Mouse (Mus musculus) intestine, embryonic 15.5 days (tissue): Measurements from ENCODE around the gene Dpp8. TPM values are rescaled to one million over a fixed set of nuclear protein-coding genes. Genes with fewer than 3 reads are reported as not detected.
A peak's percentile ranks its signal among the peaks of the same experiment; 100 is the strongest.

ENCODE experiments used
- ATAC-seq: fragments of 200-750 bp; cut with Nextera tagmentation; 2 replicates; pipeline ENCODE4 v1.8.0; 2017; ENCODE audit warnings: moderate TSS enrichment, moderate library complexity
- H3K27ac ChIP-seq: fragments of 300-500 bp; sonication (generic); 2 replicates; pipeline ENCODE4 v1.5.1; 2015; ENCODE audit warnings: mild to moderate bottlenecking, inconsistent platforms
- H3K27me3 ChIP-seq: fragments of 300-500 bp; sonication (generic); replicated peaks from 2 replicates; pipeline ENCODE4 v1.6.1; 2015; ENCODE audit warnings: inconsistent platforms
- H3K36me3 ChIP-seq: fragments of 300-500 bp; sonication (generic); 2 replicates; pipeline ENCODE4 v1.6.1; 2015; ENCODE audit warnings: inconsistent platforms
- H3K4me1 ChIP-seq: fragments of 300-500 bp; sonication (generic); replicated peaks from 2 replicates; pipeline ENCODE4 v1.6.1; 2015; ENCODE audit warnings: inconsistent platforms
- H3K4me2 ChIP-seq: fragments of 300-500 bp; sonication (generic); replicated peaks from 2 replicates; pipeline ENCODE4 v1.6.1; 2015; ENCODE audit warnings: mild to moderate bottlenecking, inconsistent platforms
- H3K4me3 ChIP-seq: fragments of 300-500 bp; sonication (generic); replicated peaks from 2 replicates; pipeline ENCODE4 v1.5.1; 2015; ENCODE audit warnings: inconsistent platforms
- H3K9ac ChIP-seq: fragments of 300-500 bp; sonication (generic); 2 replicates; pipeline ENCODE4 v1.6.1; 2015; ENCODE audit warnings: inconsistent platforms
- H3K9me3 ChIP-seq: fragments of 300-500 bp; sonication (generic); 2 replicates; pipeline ENCODE4 v1.6.1; 2016; ENCODE audit warnings: inconsistent platforms
- WGBS: fragments of 180-500 bp; shearing (Covaris S2); methylation state at CpG from one replicate; pipeline ENCODE4 v1.1.7; 2015; 5-methylcytosine and 5-hydroxymethylcytosine counted together
- polyA plus RNA-seq: library from polyadenylated mRNA; unstranded; fragments of >200 nt; fragmentation: Nextera tagmentation; extraction: Ambion mirVana; gene quantifications from 2 replicates; pipeline ENCODE4 v1.2.1, GENCODE M21; 2015

Dpp8 gene
- polyA plus RNA-seq, 1 experiment from 2014 or later, result 33.1 TPM

- 3% methylated on average over 36 of the region's 36 CpGs for WGBS
- Histone ChIP-seq H3K4me3 (peak overlapping the region; percentile 93), H3K27ac (peak overlapping the region; percentile 96), H3K4me1 (peaks cover 32% of the 10 kb centered on the region), H3K27me3 (no peaks in the 10 kb centered on the region), H3K9me3 (no peaks in the 10 kb centered on the region; the same call in 1 of the 2 replicates), H3K36me3 (no peaks in the 10 kb centered on the region), H3K4me2 (peak overlapping the region; percentile 96), H3K9ac (peak overlapping the region; percentile 82)
- ATAC-seq, result peak; percentile 69
Observed at GRCm38 (mm10) chr9:65102377-65103172, 70.4 kb downstream of the Dpp8 start.

DNA sequence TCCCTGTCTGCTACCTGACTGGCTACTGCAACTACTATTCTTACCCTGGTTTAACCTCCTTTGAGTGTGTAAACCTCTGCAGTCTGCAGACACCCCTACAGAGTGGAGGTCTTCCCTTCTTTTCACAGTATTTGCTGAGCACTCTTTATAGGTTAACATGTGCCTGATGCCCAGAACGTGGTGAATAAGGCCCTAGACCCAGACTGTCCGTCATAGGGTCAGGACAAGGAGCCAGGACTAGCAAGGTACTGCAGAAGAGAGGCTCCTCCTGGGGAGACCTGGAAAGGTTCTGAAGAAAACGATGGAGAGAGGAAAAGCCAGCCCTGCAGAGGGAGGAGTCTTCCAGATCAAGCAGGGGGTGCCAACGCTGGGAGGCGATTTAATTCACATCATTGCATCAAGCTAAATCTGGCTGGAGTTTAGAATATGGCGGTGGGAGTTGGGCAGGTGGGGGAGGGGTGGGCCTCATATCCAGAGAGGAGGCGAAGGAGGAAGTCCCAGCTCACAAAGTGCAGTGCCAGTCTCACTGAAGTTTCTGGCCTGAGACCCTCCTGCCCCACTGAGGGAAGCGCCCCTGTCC is 71.0 kb downstream of the Dpp8 start:
- WGBS, result 34% methylated on average over 8 of the region's 8 CpGs
- H3K27ac ChIP-seq, result peak overlapping the region; percentile 96

DNA sequence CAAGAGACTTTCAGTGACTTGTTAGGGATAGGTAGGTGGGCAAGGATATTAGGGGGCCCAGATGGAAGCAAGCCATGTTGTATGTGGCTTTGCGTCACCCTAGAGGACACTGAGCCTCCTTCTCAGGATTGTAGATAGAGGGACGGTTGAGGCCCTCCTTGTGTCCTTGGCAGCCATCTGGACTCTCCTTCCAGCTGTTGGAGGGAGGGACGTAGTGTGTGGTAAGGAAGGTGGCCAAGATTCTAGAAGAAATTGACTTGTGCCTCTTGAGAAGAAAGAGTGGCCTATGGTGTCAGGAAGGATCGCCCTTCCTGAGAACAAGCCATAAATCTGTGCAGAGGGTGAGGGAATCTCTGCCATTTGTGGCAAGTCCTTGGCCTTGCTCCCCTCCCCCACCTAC is 74.6 kb downstream of the Dpp8 start:
- no peak overlapping the region for H3K9ac ChIP-seq
- no peaks in the 10 kb centered on the region for H3K9me3 ChIP-seq
- no peak for ATAC-seq
- no peak overlapping the region for H3K4me3 ChIP-seq
- peak overlapping the region; percentile 46 for H3K27ac ChIP-seq
- H3K36me3 ChIP-seq, result no peaks in the 10 kb centered on the region
- WGBS, result 51% methylated on average over 4 of the region's 4 CpGs
- no peaks in the 10 kb centered on the region for H3K27me3 ChIP-seq
- H3K4me1 ChIP-seq, result peaks cover 47% of the 10 kb centered on the region
- H3K4me2 ChIP-seq, result no peak overlapping the region

More for the DNA sequence above, 71.0 kb downstream of the Dpp8 start:
- Histone ChIP-seq H3K9ac (peak overlapping the region; percentile 82), H3K4me3 (peak overlapping the region; percentile 93), H3K36me3 (no peaks in the 10 kb centered on the region), H3K4me1 (peaks cover 35% of the 10 kb centered on the region), H3K27me3 (no peaks in the 10 kb centered on the region), H3K4me2 (peak overlapping the region; percentile 96), H3K9me3 (no peaks in the 10 kb centered on the region; the same call in 1 of the 2 replicates)
- no peak for ATAC-seq

DNA sequence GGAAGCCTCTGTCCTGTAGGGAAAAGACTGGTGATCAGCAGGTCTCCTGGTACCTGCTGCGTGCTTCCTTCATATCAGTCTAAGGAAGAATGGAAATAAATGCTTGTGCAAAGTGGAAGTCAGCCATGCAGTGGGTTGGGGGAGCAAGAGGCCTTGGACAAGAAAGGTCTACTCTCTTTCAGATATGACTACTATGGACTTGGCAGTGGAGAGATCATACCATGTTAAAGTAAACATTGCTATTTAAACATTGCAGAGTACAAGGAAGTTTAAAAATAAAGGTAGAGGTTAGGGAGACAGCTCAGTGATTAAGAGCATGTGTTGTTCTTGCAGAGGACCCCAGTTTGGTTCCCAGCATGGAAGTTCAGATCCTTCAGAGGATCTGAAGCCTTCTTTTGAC is 75.7 kb downstream of the Dpp8 start:
- ATAC-seq, result no peak
- WGBS, result 50% methylated on average over 1 of the region's 1 CpGs
- H3K36me3 ChIP-seq, result no peaks in the 10 kb centered on the region
- H3K4me1 ChIP-seq, result peaks cover 44% of the 10 kb centered on the region
- H3K27ac ChIP-seq, result peak overlapping the region; percentile 92; the same call in 1 of the 2 replicates
- no peak overlapping the region for H3K4me2 ChIP-seq
- H3K9me3 ChIP-seq, result no peaks in the 10 kb centered on the region
- no peak overlapping the region for H3K4me3 ChIP-seq
- no peaks in the 10 kb centered on the region for H3K27me3 ChIP-seq
- H3K9ac ChIP-seq, result no peak overlapping the region

- 17% methylated on average over 24 of the region's 24 CpGs for WGBS
- Histone ChIP-seq H3K4me3 (peak overlapping the region; percentile 21), H3K9me3 (no peaks in the 10 kb centered on the region), H3K27me3 (no peaks in the 10 kb centered on the region), H3K4me1 (peaks cover 30% of the 10 kb centered on the region), H3K27ac (peak overlapping the region; percentile 92), H3K4me2 (peak overlapping the region; percentile 61), H3K9ac (peak overlapping the region; percentile 49), H3K36me3 (0 out of 2 replicates have a peak, but pooled peaks cover 2% of the 10 kb centered on the region)
- peak; percentile 81 for ATAC-seq
Observed at GRCm38 (mm10) chr9:65109132-65110072, 77.2 kb downstream of the Dpp8 start.

DNA sequence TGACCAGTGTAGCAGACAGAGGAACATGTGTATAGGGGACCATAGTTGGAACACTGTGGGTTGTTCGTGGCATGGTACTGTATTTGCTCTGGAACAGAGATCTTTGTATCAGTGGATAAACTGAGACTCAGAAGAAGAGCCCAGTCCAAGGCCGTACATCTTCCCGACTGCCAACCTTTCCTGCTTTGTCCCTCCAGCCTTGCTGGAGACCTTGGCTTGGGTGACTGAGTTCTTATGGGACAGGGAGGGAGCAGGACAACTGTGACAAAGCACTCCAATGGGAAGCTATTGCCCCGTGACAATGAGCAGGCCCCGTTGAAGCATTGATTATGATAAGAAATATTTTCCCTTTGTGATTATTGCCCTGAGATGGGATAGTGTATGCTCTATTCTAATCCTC is 79.5 kb downstream of the Dpp8 start:
- Histone ChIP-seq H3K4me1 (peaks cover 25% of the 10 kb centered on the region), H3K9me3 (no peaks in the 10 kb centered on the region), H3K4me2 (no peak overlapping the region), H3K4me3 (no peak overlapping the region), H3K27me3 (no peaks in the 10 kb centered on the region), H3K27ac (no peak overlapping the region), H3K9ac (no peak overlapping the region), H3K36me3 (peaks cover 14% of the 10 kb centered on the region; the same call in 1 of the 2 replicates)
- WGBS, result 83% methylated on average over 5 of the region's 5 CpGs
- no peak for ATAC-seq

GRCm38 (mm10) chr9:65113694-65114093 is 81.5 kb downstream of the Dpp8 start:
- no peak for ATAC-seq
- no peak overlapping the region for H3K4me2 ChIP-seq
- no peaks in the 10 kb centered on the region for H3K9me3 ChIP-seq
- no peak overlapping the region for H3K27ac ChIP-seq
- WGBS, result 94% methylated on average over 2 of the region's 2 CpGs
- H3K4me3 ChIP-seq, result no peak overlapping the region
- H3K4me1 ChIP-seq, result peaks cover 14% of the 10 kb centered on the region
- H3K27me3 ChIP-seq, result no peaks in the 10 kb centered on the region
- peaks cover 14% of the 10 kb centered on the region for H3K36me3 ChIP-seq
- H3K9ac ChIP-seq, result no peak overlapping the region

DNA sequence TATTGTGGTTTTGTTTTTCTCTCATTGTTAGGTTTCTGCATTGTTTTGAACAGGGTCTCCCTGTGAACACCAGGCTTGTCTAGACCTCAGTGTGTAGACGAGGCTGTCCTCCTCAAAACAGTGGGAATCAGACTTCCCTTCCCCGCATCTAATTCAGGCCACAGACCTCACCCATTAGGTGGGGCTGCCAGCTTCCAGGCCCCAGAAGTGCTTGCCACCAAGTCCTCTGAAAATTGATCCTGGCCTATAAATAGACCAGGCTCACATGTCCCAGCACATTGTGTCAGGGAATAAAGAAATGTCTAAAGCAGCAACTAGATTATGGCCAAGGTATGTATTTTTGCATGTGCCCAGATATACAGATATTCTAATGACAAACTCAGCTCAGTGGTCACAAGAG is 83.7 kb downstream of the Dpp8 start:
- ATAC-seq, result no peak
- Histone ChIP-seq H3K4me3 (no peak overlapping the region), H3K9ac (no peak overlapping the region), H3K9me3 (no peaks in the 10 kb centered on the region), H3K36me3 (peaks cover 14% of the 10 kb centered on the region), H3K27ac (no peak overlapping the region), H3K27me3 (no peaks in the 10 kb centered on the region), H3K4me2 (no peak overlapping the region), H3K4me1 (no peaks in the 10 kb centered on the region)
- 76% methylated on average over 2 of the region's 2 CpGs for WGBS

- H3K4me1 ChIP-seq, result no peaks in the 10 kb centered on the region
- peaks cover 14% of the 10 kb centered on the region for H3K36me3 ChIP-seq
- H3K4me2 ChIP-seq, result no peak overlapping the region
- H3K4me3 ChIP-seq, result no peak overlapping the region
- H3K27me3 ChIP-seq, result 0 out of 2 replicates have a peak, but pooled peaks cover under 1% of the 10 kb centered on the region
- no peak for ATAC-seq
- H3K9ac ChIP-seq, result no peak overlapping the region
- WGBS, result 72% methylated on average over 2 of the region's 2 CpGs
- no peaks in the 10 kb centered on the region for H3K9me3 ChIP-seq
- H3K27ac ChIP-seq, result no peak overlapping the region
Observed at GRCm38 (mm10) chr9:65117516-65117915, 85.3 kb downstream of the Dpp8 start.

GRCm38 (mm10) chr9:65120935-65121334 is 88.7 kb downstream of the Dpp8 start:
- peak; percentile 76 for ATAC-seq

GRCm38 (mm10) chr9:65122545-65122944 is 90.3 kb downstream of the Dpp8 start:
- Histone ChIP-seq H3K27me3 (0 out of 2 replicates have a peak, but pooled peaks cover 6% of the 10 kb centered on the region), H3K4me1 (peaks cover 8% of the 10 kb centered on the region; the same call in 1 of the 2 replicates), H3K36me3 (peaks cover 3% of the 10 kb centered on the region; the same call in 1 of the 2 replicates), H3K4me2 (no peak overlapping the region), H3K4me3 (no peak overlapping the region), H3K9me3 (no peaks in the 10 kb centered on the region), H3K27ac (no peak overlapping the region), H3K9ac (no peak overlapping the region)
- 46% methylated on average over 18 of the region's 18 CpGs for WGBS
- no peak for ATAC-seq

More at GRCm38 (mm10) chr9:65120935-65121334, 88.7 kb downstream of the Dpp8 start:
- Histone ChIP-seq H3K9me3 (no peaks in the 10 kb centered on the region), H3K4me2 (no peak overlapping the region), H3K9ac (no peak overlapping the region), H3K4me1 (peaks cover 8% of the 10 kb centered on the region; the same call in 1 of the 2 replicates), H3K27ac (no peak overlapping the region), H3K4me3 (no peak overlapping the region), H3K36me3 (peaks cover 6% of the 10 kb centered on the region), H3K27me3 (0 out of 2 replicates have a peak, but pooled peaks cover 6% of the 10 kb centered on the region)
- 17% methylated on average over 3 of the region's 3 CpGs for WGBS
